Mouse (Mus musculus) liver, embryonic 16.5 days (tissue): Measurements from ENCODE around the gene Ppp1r12b. TPM values are rescaled to one million over a fixed set of nuclear protein-coding genes. Genes with fewer than 3 reads are reported as not detected.

Experiments
- ATAC-seq: fragments of 200-750 bp; cut with Nextera tagmentation; 2 replicates; pipeline ENCODE4 v1.8.0; 2017; ENCODE audit warnings: low read depth, mild to moderate bottlenecking, moderate number of reproducible peaks, moderate library complexity
- H3K27ac ChIP-seq: fragments of 300-500 bp; sonication (generic); 2 replicates; pipeline ENCODE4 v1.5.1; 2014; ENCODE audit warnings: mild to moderate bottlenecking, low read length
- H3K27me3 ChIP-seq: fragments of 300-500 bp; sonication (generic); 2 replicates; pipeline ENCODE4 v1.6.1; 2014; ENCODE audit warnings: low read depth, low read length, mixed read lengths; ENCODE audit not compliant: control insufficient read depth, insufficient read depth
- H3K36me3 ChIP-seq: fragments of 300-500 bp; sonication (generic); 2 replicates; pipeline ENCODE4 v1.6.1; 2014; ENCODE audit warnings: mild to moderate bottlenecking; ENCODE audit not compliant: control insufficient read depth, insufficient read depth
- H3K4me1 ChIP-seq: fragments of 300-500 bp; sonication (generic); 2 replicates; pipeline ENCODE4 v1.6.1; 2014; ENCODE audit warnings: low read depth, low read length, mixed read lengths; ENCODE audit not compliant: control insufficient read depth
- H3K4me2 ChIP-seq: fragments of 300-500 bp; sonication (generic); 2 replicates; pipeline ENCODE4 v1.6.1; 2014; ENCODE audit warnings: low read depth, low read length, mixed read lengths
- H3K4me3 ChIP-seq: fragments of 300-500 bp; sonication (generic); 2 replicates; pipeline ENCODE4 v1.5.1; 2014; ENCODE audit warnings: low read depth, mild to moderate bottlenecking, low read length
- H3K9ac ChIP-seq: fragments of 300-500 bp; sonication (generic); 2 replicates; pipeline ENCODE4 v1.6.1; 2014; ENCODE audit warnings: low read depth, low read length
- H3K9me3 ChIP-seq: fragments of 300-500 bp; sonication (generic); replicated peaks from 2 replicates; pipeline ENCODE4 v1.6.1; 2016; ENCODE audit warnings: low read length; ENCODE audit not compliant: control insufficient read depth
- WGBS: fragments of 180-500 bp; shearing (Covaris S2); extraction: QIAGEN DNeasy Blood & Tissue Kit; methylation state at CpG from one replicate; pipeline ENCODE4 v1.1.7; 2014; ENCODE audit not compliant: insufficient replicate concordance; 5-methylcytosine and 5-hydroxymethylcytosine counted together
- polyA plus RNA-seq: library from polyadenylated mRNA; unstranded; fragments of >200 nt; fragmentation: Nextera tagmentation; extraction: Ambion mirVana; gene quantifications from 2 replicates; pipeline ENCODE4 v1.2.1, GENCODE M21; 2015

Gene Ppp1r12b
- polyA plus RNA-seq, 1 experiment from 2014 or later = 2.4 TPM

- H3K27me3 ChIP-seq = no peaks in the 10 kb centered on the region
- no peak overlapping the region for H3K4me3 ChIP-seq
- H3K4me2 ChIP-seq = no peak overlapping the region
- no peaks in the 10 kb centered on the region for H3K9me3 ChIP-seq
- H3K36me3 ChIP-seq = no peaks in the 10 kb centered on the region
- no peak overlapping the region for H3K9ac ChIP-seq
- 65% methylated on average over 3 of the region's 3 CpGs for WGBS
- no peak for ATAC-seq
- H3K4me1 ChIP-seq = peaks cover 17% of the 10 kb centered on the region
- no peak overlapping the region for H3K27ac ChIP-seq
These were observed 140.0 kb downstream of the Ppp1r12b start for GRCm38 (mm10) chr1:134815748-134816147.

GRCm38 (mm10) chr1:134805471-134805870, 150.3 kb downstream of the Ppp1r12b start:
- H3K4me1 ChIP-seq = peaks cover 3% of the 10 kb centered on the region; the same call in 1 of the 2 replicates
- no peak for ATAC-seq
- no peak overlapping the region for H3K9ac ChIP-seq
- no peak overlapping the region for H3K27ac ChIP-seq
- H3K36me3 ChIP-seq = no peaks in the 10 kb centered on the region
- H3K9me3 ChIP-seq = no peaks in the 10 kb centered on the region
- H3K27me3 ChIP-seq = no peaks in the 10 kb centered on the region
- no peak overlapping the region for H3K4me2 ChIP-seq
- no peak overlapping the region for H3K4me3 ChIP-seq
- 80% methylated on average over 9 of the region's 9 CpGs for WGBS

GRCm38 (mm10) chr1:134804373-134804772, 151.4 kb downstream of the Ppp1r12b start:
- no peak overlapping the region for H3K27ac ChIP-seq
- H3K4me3 ChIP-seq = no peak overlapping the region
- ATAC-seq = no peak
- peaks cover 3% of the 10 kb centered on the region; the same call in 1 of the 2 replicates for H3K4me1 ChIP-seq
- no peaks in the 10 kb centered on the region for H3K36me3 ChIP-seq
- 74% methylated on average over 5 of the region's 5 CpGs for WGBS
- no peaks in the 10 kb centered on the region for H3K9me3 ChIP-seq
- no peaks in the 10 kb centered on the region for H3K27me3 ChIP-seq
- H3K4me2 ChIP-seq = no peak overlapping the region
- no peak overlapping the region for H3K9ac ChIP-seq

- H3K9me3 ChIP-seq = no peaks in the 10 kb centered on the region
- no peak overlapping the region for H3K4me3 ChIP-seq
- no peak overlapping the region for H3K9ac ChIP-seq
- no peaks in the 10 kb centered on the region for H3K36me3 ChIP-seq
- WGBS = 57% methylated on average over 16 of the region's 16 CpGs
- H3K27me3 ChIP-seq = no peaks in the 10 kb centered on the region
- H3K4me1 ChIP-seq = peaks cover 3% of the 10 kb centered on the region; the same call in 1 of the 2 replicates
- H3K27ac ChIP-seq = no peak overlapping the region
- ATAC-seq = no peak
- no peak overlapping the region; the same call in 1 of the 2 replicates for H3K4me2 ChIP-seq
These were observed 152.2 kb downstream of the Ppp1r12b start for GRCm38 (mm10) chr1:134803286-134804117.

GRCm38 (mm10) chr1:134801758-134802157, 154.0 kb downstream of the Ppp1r12b start:
- Histone ChIP-seq H3K27ac (no peak overlapping the region), H3K4me2 (no peak overlapping the region), H3K27me3 (no peaks in the 10 kb centered on the region), H3K36me3 (no peaks in the 10 kb centered on the region), H3K9me3 (no peaks in the 10 kb centered on the region), H3K9ac (no peak overlapping the region), H3K4me3 (no peak overlapping the region), H3K4me1 (no peaks in the 10 kb centered on the region; the same call in 1 of the 2 replicates)
- 87% methylated on average over 7 of the region's 7 CpGs for WGBS
- ATAC-seq = no peak

- H3K9ac ChIP-seq = no peak overlapping the region
- H3K4me3 ChIP-seq = no peak overlapping the region
- WGBS = 65% methylated on average over 3 of the region's 3 CpGs
- H3K9me3 ChIP-seq = no peaks in the 10 kb centered on the region
- no peaks in the 10 kb centered on the region; the same call in 1 of the 2 replicates for H3K36me3 ChIP-seq
- no peak overlapping the region for H3K4me2 ChIP-seq
- no peaks in the 10 kb centered on the region for H3K27me3 ChIP-seq
- H3K4me1 ChIP-seq = no peaks in the 10 kb centered on the region
- ATAC-seq = no peak
- no peak overlapping the region for H3K27ac ChIP-seq
These were observed 159.2 kb downstream of the Ppp1r12b start for GRCm38 (mm10) chr1:134796536-134796935.

GRCm38 (mm10) chr1:134796076-134796475, 159.7 kb downstream of the Ppp1r12b start:
- no peaks in the 10 kb centered on the region for H3K27me3 ChIP-seq
- H3K36me3 ChIP-seq = no peaks in the 10 kb centered on the region; the same call in 1 of the 2 replicates
- ATAC-seq = no peak
- H3K27ac ChIP-seq = no peak overlapping the region
- no peak overlapping the region for H3K4me3 ChIP-seq
- H3K4me2 ChIP-seq = no peak overlapping the region
- no peaks in the 10 kb centered on the region for H3K9me3 ChIP-seq
- H3K4me1 ChIP-seq = peaks cover under 1% of the 10 kb centered on the region
- no peak overlapping the region for H3K9ac ChIP-seq
- WGBS = 79% methylated on average over 1 of the region's 1 CpGs

- H3K4me2 ChIP-seq = no peak overlapping the region
- H3K9ac ChIP-seq = no peak overlapping the region
- no peak for ATAC-seq
- no peaks in the 10 kb centered on the region for H3K27me3 ChIP-seq
- H3K27ac ChIP-seq = no peak overlapping the region
- no peaks in the 10 kb centered on the region for H3K9me3 ChIP-seq
- no peak overlapping the region for H3K4me3 ChIP-seq
- H3K36me3 ChIP-seq = no peaks in the 10 kb centered on the region; the same call in 1 of the 2 replicates
- H3K4me1 ChIP-seq = peaks cover 5% of the 10 kb centered on the region
These were observed 164.3 kb downstream of the Ppp1r12b start for GRCm38 (mm10) chr1:134791456-134791855.

GRCm38 (mm10) chr1:134790716-134791439, 164.9 kb downstream of the Ppp1r12b start:
- H3K4me1 ChIP-seq = peaks cover 5% of the 10 kb centered on the region
- WGBS = 27% methylated on average over 2 of the region's 2 CpGs
- no peaks in the 10 kb centered on the region for H3K9me3 ChIP-seq
- H3K4me2 ChIP-seq = no peak overlapping the region
- H3K27ac ChIP-seq = no peak overlapping the region
- no peak overlapping the region for H3K4me3 ChIP-seq
- no peaks in the 10 kb centered on the region; the same call in 1 of the 2 replicates for H3K36me3 ChIP-seq
- no peak overlapping the region for H3K9ac ChIP-seq
- peak; percentile 27; the same call in 1 of the 2 replicates for ATAC-seq
- H3K27me3 ChIP-seq = no peaks in the 10 kb centered on the region
